Mouse (Mus musculus) megakaryocyte-erythroid progenitor cell, adult 5-6 weeks (primary cell): ENCODE data around the gene Ctxn1. TPM values are rescaled to one million over a fixed set of nuclear protein-coding genes. Genes with fewer than 3 reads are reported as not detected.
"Not testable (repeated sequence)": the region's sequence is repeated elsewhere in the genome, so short reads cannot be mapped to it uniquely, and the experiment has no call there.

ENCODE experiments used
- ATAC-seq: replicated peaks from 2 replicates; pipeline ENCODE4 v1.8.0; 2016; ENCODE audit warnings: mild to moderate bottlenecking, inconsistent platforms; ENCODE audit not compliant: severe bottlenecking, poor library complexity, low FRiP score, low TSS enrichment
- total RNA-seq, 2 experiments: library from RNA; stranded (forward) in 1 of 2; stranded (reverse) in 1 of 2; fragments of 200-1000, 215-1000 nt in 1 of 2; fragments of >200 nt in 1 of 2; fragmentation: Nextera tagmentation in 1 of 2; gene quantifications; 2 replicates each; pipeline ENCODE4 v1.2.3; 2014 to 2017

Ctxn1 gene
- 0.63 TPM in 1 of 2 replicates, not detected in the other for total RNA-seq (2014; fragmentation: Nextera tagmentation)
- total RNA-seq (2017): not detected in 2 replicates

- ATAC-seq: peak; percentile 94
Observed at GRCm38 (mm10) chr8:4259125-4259804, at the start of gene Ctxn1. Gene Ctxn1, minus strand, starts transcription at chr8:4259274.

GRCm38 (mm10) chr8:4305838-4306237, 46.8 kb upstream of the Ctxn1 start:
- ATAC-seq: no peak

GRCm38 (mm10) chr8:4304124-4304547, 45.1 kb upstream of the Ctxn1 start:
- peak; percentile 96 for ATAC-seq

GRCm38 (mm10) chr8:4297822-4298221, 38.7 kb upstream of the Ctxn1 start:
- peak; percentile 58 for ATAC-seq

- ATAC-seq: no peak
Observed at GRCm38 (mm10) chr8:4292738-4293137, 33.7 kb upstream of the Ctxn1 start.

- no peak for ATAC-seq
Observed at GRCm38 (mm10) chr8:4276111-4276465, 17.0 kb upstream of the Ctxn1 start.

GRCm38 (mm10) chr8:4275275-4276110, 16.4 kb upstream of the Ctxn1 start, which contains the start of gene Timm44:
Gene Timm44, minus strand, starts transcription at chr8:4275913.
- peak; percentile 97 for ATAC-seq

- no peak for ATAC-seq
Observed at GRCm38 (mm10) chr8:4269609-4270008, 10.5 kb upstream of the Ctxn1 start.

GRCm38 (mm10) chr8:4267627-4268026, 8.6 kb upstream of the Ctxn1 start:
- peak; percentile 85 for ATAC-seq

GRCm38 (mm10) chr8:4265160-4265914, 6.3 kb upstream of the Ctxn1 start:
- no peak for ATAC-seq

- ATAC-seq: no peak
Observed at GRCm38 (mm10) chr8:4263105-4263791, 4.2 kb upstream of the Ctxn1 start.

- no peak for ATAC-seq
Observed at GRCm38 (mm10) chr8:4259805-4260170, 714 bp upstream of the Ctxn1 start.

GRCm38 (mm10) chr8:4258678-4259077, 396 bp downstream of the Ctxn1 start:
- peak; percentile 20; the same call in 1 of the 2 replicates for ATAC-seq

GRCm38 (mm10) chr8:4258233-4258632, 841 bp downstream of the Ctxn1 start:
- ATAC-seq: peak; percentile 72

GRCm38 (mm10) chr8:4257350-4257749, 1.7 kb downstream of the Ctxn1 start:
- ATAC-seq: no peak

GRCm38 (mm10) chr8:4256911-4257310, 2.2 kb downstream of the Ctxn1 start:
- no peak for ATAC-seq

- not testable (repeated sequence) for ATAC-seq
Observed at GRCm38 (mm10) chr8:4255471-4255870, 3.6 kb downstream of the Ctxn1 start.

GRCm38 (mm10) chr8:4254001-4254400, 5.1 kb downstream of the Ctxn1 start:
- no peak for ATAC-seq
